Mouse (Mus musculus) MEL (cell line): ENCODE data around the gene Sv2c. TPM values are rescaled to one million over a fixed set of nuclear protein-coding genes. Genes with fewer than 3 reads are reported as not detected.

Experiments used
- DNase-seq: peaks from one replicate; pipeline ENCODE4 v3.0.0; 2011; ENCODE audit warnings: low read depth, low spot score
- H3K27ac ChIP-seq: 2 replicates; pipeline ENCODE4 v1.5.1; 2012; ENCODE audit warnings: low read depth, mild to moderate bottlenecking, control low read depth, low read length, moderate library complexity; ENCODE audit not compliant: control insufficient read depth
- H3K27me3 ChIP-seq, 2 experiments: fragments of 150-350 bp in 1 of 2; sonication (generic) in 1 of 2; 2 replicates each; pipeline ENCODE4 v1.6.1; 2012; ENCODE audit warnings: low read length in 2 of 2, mild to moderate bottlenecking in 2 of 2, improper control_type of control experiment in 1 of 2, moderate library complexity in 1 of 2; ENCODE audit not compliant: insufficient read depth in 2 of 2, control insufficient read depth in 1 of 2
- H3K36me3 ChIP-seq, 2 experiments: 2 replicates each; pipeline ENCODE4 v1.6.1; 2012 to 2014; ENCODE audit warnings: low read length in 2 of 2, improper control_type of control experiment in 1 of 2, inconsistent platforms in 1 of 2, mild to moderate bottlenecking in 1 of 2; ENCODE audit not compliant: insufficient read depth in 2 of 2, control insufficient read depth in 1 of 2
- H3K4me1 ChIP-seq, 2 experiments: fragments of 150-350 bp in 1 of 2; sonication (generic) in 1 of 2; 2 replicates each; pipeline ENCODE4 v1.6.1; 2012; ENCODE audit warnings: low read length in 2 of 2, improper control_type of control experiment in 1 of 2, mild to moderate bottlenecking in 1 of 2; ENCODE audit not compliant: insufficient read depth in 2 of 2, control insufficient read depth in 1 of 2
- H3K4me3 ChIP-seq, 2 experiments: fragments of 150-350 bp in 1 of 2; sonication (generic) in 1 of 2; 2 replicates each; pipeline ENCODE4 v1.5.1; 2012; ENCODE audit warnings: low read depth in 2 of 2, low read length in 2 of 2, mild to moderate bottlenecking in 2 of 2, moderate library complexity in 2 of 2, control low read depth in 1 of 2, improper control_type of control experiment in 1 of 2; ENCODE audit not compliant: control insufficient read depth in 1 of 2, insufficient read depth in 1 of 2
- H3K79me2 ChIP-seq: 2 replicates; pipeline ENCODE4 v1.6.1; 2012; ENCODE audit warnings: mild to moderate bottlenecking, low read length, moderate library complexity; ENCODE audit not compliant: control insufficient read depth, poor library complexity, insufficient read depth
- H3K9ac ChIP-seq: 2 replicates; pipeline ENCODE4 v1.6.1; 2012; ENCODE audit warnings: low read depth, mild to moderate bottlenecking, control low read depth, low read length, moderate library complexity; ENCODE audit not compliant: control insufficient read depth, poor library complexity, severe bottlenecking
- H3K9me3 ChIP-seq: fragments of 150-350 bp; sonication (generic); replicated peaks from 2 replicates; pipeline ENCODE4 v1.6.1; 2012; ENCODE audit warnings: mild to moderate bottlenecking, low read length, improper control_type of control experiment, moderate library complexity; ENCODE audit not compliant: insufficient read depth
- CHD2 ChIP-seq: IDR thresholded peaks from 2 replicates; pipeline ENCODE4 v1.6.1; 2011; ENCODE audit warnings: low read length, improper control_type of control experiment
- ELF1 ChIP-seq: IDR thresholded peaks from 2 replicates; pipeline ENCODE4 v1.6.1; 2014; ENCODE audit warnings: low read depth, mild to moderate bottlenecking, inconsistent platforms, low read length, improper control_type of control experiment, moderate library complexity
- ETS1 ChIP-seq: IDR thresholded peaks from 2 replicates; pipeline ENCODE4 v1.6.1; 2012; ENCODE audit warnings: low read depth, mild to moderate bottlenecking, inconsistent platforms, low read length, improper control_type of control experiment, moderate library complexity
- GABPA ChIP-seq: IDR thresholded peaks from 2 replicates; pipeline ENCODE4 v1.6.1; 2012; ENCODE audit warnings: low read depth, mild to moderate bottlenecking, inconsistent platforms, low read length, improper control_type of control experiment, moderate library complexity
- GATA1 ChIP-seq: IDR thresholded peaks from 2 replicates; pipeline ENCODE4 v1.6.1; 2011; ENCODE audit warnings: low read depth, low read length, improper control_type of control experiment
- MAFK ChIP-seq: IDR thresholded peaks from 2 replicates; pipeline ENCODE4 v1.6.1; 2011; ENCODE audit warnings: low read depth, mild to moderate bottlenecking, low read length, improper control_type of control experiment, borderline replicate concordance
- MAX ChIP-seq: IDR thresholded peaks from 2 replicates; pipeline ENCODE4 v1.6.1; 2011; ENCODE audit warnings: low read length, improper control_type of control experiment
- MEF2A ChIP-seq: IDR thresholded peaks from 2 replicates; pipeline ENCODE4 v1.6.1; 2014; ENCODE audit warnings: low read depth, mild to moderate bottlenecking, inconsistent platforms, low read length, improper control_type of control experiment; ENCODE audit not compliant: poor library complexity, insufficient replicate concordance, severe bottlenecking; ENCODE audit errors: extremely low read depth
- MYB ChIP-seq: IDR thresholded peaks from 2 replicates; pipeline ENCODE4 v1.6.1; 2011; ENCODE audit warnings: mild to moderate bottlenecking, low read depth, low read length, improper control_type of control experiment
- MYC ChIP-seq: IDR thresholded peaks from 2 replicates; pipeline ENCODE4 v1.6.1; 2011; ENCODE audit warnings: low read depth, mild to moderate bottlenecking, low read length, improper control_type of control experiment, moderate library complexity
- NELFE ChIP-seq: IDR thresholded peaks from 2 replicates; pipeline ENCODE4 v1.6.1; 2011; ENCODE audit warnings: low read depth, low read length, improper control_type of control experiment
- POLR2A ChIP-seq, 2 experiments: IDR thresholded peaks; 2 replicates each; pipeline ENCODE4 v1.6.1; 2011 to 2012; ENCODE audit warnings: low read length in 2 of 2, mild to moderate bottlenecking in 2 of 2, control low read depth in 1 of 2, improper control_type of control experiment in 1 of 2, low read depth in 1 of 2, moderate library complexity in 1 of 2; ENCODE audit not compliant: control insufficient read depth in 1 of 2, insufficient read depth in 1 of 2, poor library complexity in 1 of 2
- POLR2AphosphoS5 ChIP-seq: IDR thresholded peaks from 2 replicates; pipeline ENCODE4 v1.6.1; 2012; ENCODE audit warnings: low read depth, borderline replicate concordance, mild to moderate bottlenecking, inconsistent platforms, low read length, moderate library complexity, mixed read lengths
- RAD21 ChIP-seq: IDR thresholded peaks from 2 replicates; pipeline ENCODE4 v1.6.1; 2011; ENCODE audit warnings: mild to moderate bottlenecking, low read depth, low read length, improper control_type of control experiment
- SMC3 ChIP-seq: IDR thresholded peaks from 2 replicates; pipeline ENCODE4 v1.6.1; 2011; ENCODE audit warnings: low read depth, low read length, improper control_type of control experiment
- TCF12 ChIP-seq: IDR thresholded peaks from 2 replicates; pipeline ENCODE4 v1.6.1; 2014; ENCODE audit warnings: low read depth, mild to moderate bottlenecking, inconsistent platforms, low read length, improper control_type of control experiment, moderate library complexity
- UBTF ChIP-seq: IDR thresholded peaks from 2 replicates; pipeline ENCODE4 v1.6.1; 2012; ENCODE audit warnings: low read depth, mild to moderate bottlenecking, inconsistent platforms, low read length, improper control_type of control experiment, moderate library complexity, borderline replicate concordance; ENCODE audit not compliant: insufficient read depth
- USF2 ChIP-seq, 2 experiments: IDR thresholded peaks; 2 replicates each; pipeline ENCODE4 v1.6.1; 2011 to 2012; ENCODE audit warnings: improper control_type of control experiment in 2 of 2, low read length in 2 of 2, borderline replicate concordance in 1 of 2, inconsistent platforms in 1 of 2, low read depth in 1 of 2, mild to moderate bottlenecking in 1 of 2; ENCODE audit not compliant: insufficient read depth in 1 of 2
- ZC3H11A ChIP-seq: IDR thresholded peaks from 2 replicates; pipeline ENCODE4 v1.6.1; 2012; ENCODE audit warnings: low read depth, mild to moderate bottlenecking, inconsistent platforms, low read length, improper control_type of control experiment
- ZMIZ1 ChIP-seq: IDR thresholded peaks from 2 replicates; pipeline ENCODE4 v1.6.1; 2012; ENCODE audit warnings: low read depth, mild to moderate bottlenecking, inconsistent platforms, low read length, improper control_type of control experiment, moderate library complexity
- polyA plus RNA-seq, 2 experiments: library from polyadenylated mRNA; stranded (reverse) in 1 of 2; unstranded in 1 of 2; fragments of >175 nt in 1 of 2; fragments of >200 nt in 1 of 2; gene quantifications; 2 replicates each; pipeline versions ENCODE4 v1.2.1 to v1.2.4; 2012; ENCODE audit warnings: low replicate concordance in 2 of 2, low read depth in 1 of 2; ENCODE audit not compliant: insufficient read length in 2 of 2, insufficient read depth in 1 of 2, missing spikeins in 1 of 2
- total RNA-seq: library from RNA; depleted of rRNA; stranded (reverse); fragments of 300-350 nt; gene quantifications from 2 replicates; pipeline ENCODE4 v1.2.3, GENCODE M21; 2012

Sv2c gene
- total and polyA plus RNA-seq, 3 experiments, result 0.01 TPM; not detected in 2

GRCm38 (mm10) chr13:95997294-95997693, 135.1 kb downstream of the Sv2c start:
- no peaks in the 10 kb centered on the region for H3K79me2 ChIP-seq
- no peaks in the 10 kb centered on the region for H3K36me3 ChIP-seq
- DNase-seq, result no peak
- no peaks in the 10 kb centered on the region for H3K4me1 ChIP-seq
- no peaks in the 10 kb centered on the region for H3K27me3 ChIP-seq
- H3K4me3 ChIP-seq, result no peak overlapping the region
- TF ChIP-seq ZMIZ1 (no peak), POLR2AphosphoS5 (no peak), GATA1 (no peak), CHD2 (no peak), MYC (no peak), TCF12 (no peak), RAD21 (no peak), MAFK (no peak), ZC3H11A (no peak)
- TF ChIP-seq, all 39 proteins: peak for 0
- Histone ChIP-seq H3K27ac (no peak overlapping the region), H3K9me3 (no peaks in the 10 kb centered on the region), H3K9ac (no peak overlapping the region)

DNA sequence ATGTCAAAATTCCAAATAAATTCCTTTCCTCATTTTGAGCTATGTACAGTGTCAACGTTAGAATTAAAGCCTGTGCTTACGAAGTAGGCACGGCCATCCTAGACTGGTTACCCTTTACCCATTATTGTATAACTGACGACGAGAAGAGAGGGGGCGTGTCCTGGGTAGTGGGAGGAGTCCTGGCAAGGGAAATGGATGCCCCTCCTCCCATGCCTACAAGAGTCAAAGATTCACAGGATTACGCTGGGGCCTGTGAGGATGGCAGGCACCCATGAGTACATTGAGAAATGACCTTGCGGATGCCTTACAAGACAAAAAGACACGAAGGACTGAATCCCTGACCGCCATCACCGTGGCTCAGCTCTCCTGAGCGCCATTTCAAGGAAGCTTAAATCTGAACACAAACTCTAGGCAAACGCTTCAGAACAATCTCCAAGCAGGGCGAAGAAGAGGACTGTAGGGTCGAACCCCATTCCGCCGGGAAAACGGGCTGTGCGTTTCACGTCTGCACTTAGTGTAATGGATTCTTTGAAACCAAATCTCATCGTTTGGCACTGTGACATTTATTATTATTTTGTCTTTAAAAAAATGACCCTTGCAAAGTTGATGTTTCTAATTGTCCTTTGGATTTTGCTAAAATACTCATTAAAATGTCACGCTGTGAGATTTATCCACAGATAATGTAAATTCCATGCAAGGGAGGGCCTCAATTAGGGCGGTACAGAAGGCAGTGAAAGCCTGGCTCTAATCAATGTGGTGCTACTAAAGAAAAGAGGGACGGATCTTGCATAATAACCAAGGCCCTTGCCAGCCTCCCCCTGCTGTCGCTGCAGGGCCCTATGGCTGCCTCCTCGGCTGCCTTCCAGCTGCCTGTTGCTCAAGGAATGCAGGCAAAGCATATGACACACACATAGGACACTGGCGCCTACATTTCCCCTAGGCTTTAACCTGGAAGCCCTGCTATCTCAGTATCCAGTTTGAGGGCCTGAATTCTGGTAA, 137.4 kb downstream of the Sv2c start:
- Histone ChIP-seq H3K27ac (no peak overlapping the region), H3K36me3 (no peaks in the 10 kb centered on the region), H3K9me3 (no peaks in the 10 kb centered on the region), H3K9ac (no peak overlapping the region), H3K4me1 (no peaks in the 10 kb centered on the region), H3K79me2 (no peaks in the 10 kb centered on the region), H3K4me3 (no peak overlapping the region), H3K27me3 (no peaks in the 10 kb centered on the region)
- TF ChIP-seq POLR2AphosphoS5, result no peak
- TF ChIP-seq USF2 (IDR thresholded peaks at IDR 0.05; ENCODE audit: borderline replicate concordance in 1 of 2, insufficient read depth in 1 of 2, low read depth in 1 of 2, low read length in 2 of 2), result no peak
- TF ChIP-seq GABPA, result no peak
- no peak for TF ChIP-seq MYB
- TF ChIP-seq ZC3H11A, result no peak
- no peak for DNase-seq

DNA sequence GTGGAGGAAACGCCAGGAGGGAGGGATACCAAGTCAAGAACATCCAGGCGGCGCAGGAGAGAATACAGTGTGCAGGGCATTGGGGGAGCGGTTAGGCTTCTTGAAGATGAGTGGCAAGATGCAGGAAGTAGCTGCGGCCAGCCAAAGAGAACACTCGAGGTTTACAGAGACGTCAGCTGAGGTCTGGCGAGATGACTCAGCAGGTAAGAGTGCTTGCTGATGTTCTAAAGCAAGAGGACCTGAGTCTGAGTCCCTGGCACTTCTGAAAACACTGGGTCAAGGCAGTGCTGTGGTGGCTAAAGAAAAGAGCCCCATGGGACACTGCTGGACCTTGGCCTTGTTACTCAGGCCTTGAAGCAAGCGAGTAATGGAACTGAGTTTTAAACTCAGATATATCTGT, 144.2 kb downstream of the Sv2c start:
- H3K4me3 ChIP-seq, result no peak overlapping the region
- no peaks in the 10 kb centered on the region for H3K79me2 ChIP-seq
- H3K9me3 ChIP-seq, result no peaks in the 10 kb centered on the region
- no peaks in the 10 kb centered on the region for H3K36me3 ChIP-seq
- H3K27me3 ChIP-seq, result no peaks in the 10 kb centered on the region; a peak in 1 of 4 replicates
- H3K4me1 ChIP-seq, result no peaks in the 10 kb centered on the region
- H3K9ac ChIP-seq, result no peak overlapping the region
- no peak overlapping the region for H3K27ac ChIP-seq
- DNase-seq, result peak; percentile 3
- TF ChIP-seq MAX, result no peak
- no peak for TF ChIP-seq SMC3
- TF ChIP-seq POLR2A (IDR thresholded peaks at IDR 0.05; ENCODE audit: control insufficient read depth in 1 of 2, insufficient read depth in 1 of 2, low read depth in 1 of 2, low read length in 2 of 2, poor library complexity in 1 of 2), result no peak
- no peak for TF ChIP-seq NELFE
- TF ChIP-seq POLR2AphosphoS5, result no peak
- no peak for TF ChIP-seq MYB
- TF ChIP-seq ELF1, result no peak
- no peak for TF ChIP-seq MEF2A
- TF ChIP-seq UBTF, result no peak
- no peak for TF ChIP-seq ETS1
